Mouse (Mus musculus) T-cell, adult 2 months (primary cell): ENCODE data around the gene Prl4a1.
"Not testable (repeated sequence)": the region's sequence is repeated elsewhere in the genome, so short reads cannot be mapped to it uniquely, and the experiment has no call there.

ENCODE experiments used
- DNase-seq: peaks from one replicate; pipeline ENCODE4 v3.0.0; 2022; ENCODE audit warnings: low spot score

The Prl4a1 gene

DNA sequence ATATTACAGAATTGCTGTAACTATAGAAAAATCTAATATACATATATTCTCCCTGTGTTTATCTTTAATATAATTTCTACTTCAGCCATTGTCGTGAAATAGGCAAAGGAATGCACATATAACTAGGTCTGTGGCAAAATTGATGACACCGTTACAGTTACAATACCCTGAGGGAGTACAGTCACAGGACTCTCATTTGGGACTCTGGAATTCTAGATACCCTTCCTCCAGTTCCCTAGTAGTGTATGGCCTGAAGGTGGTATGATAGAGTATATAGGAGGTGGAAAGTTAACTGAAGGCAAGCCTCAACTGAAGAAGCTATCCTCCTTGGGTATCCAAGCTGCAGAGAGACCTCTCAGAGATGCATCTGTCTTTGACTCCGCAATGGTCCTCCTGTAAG is at the start of gene Prl4a1:
TSS of gene Prl4a1 (plus strand) at position 301 of the 400 bp plus-strand sequence.
- no peak for DNase-seq

DNA sequence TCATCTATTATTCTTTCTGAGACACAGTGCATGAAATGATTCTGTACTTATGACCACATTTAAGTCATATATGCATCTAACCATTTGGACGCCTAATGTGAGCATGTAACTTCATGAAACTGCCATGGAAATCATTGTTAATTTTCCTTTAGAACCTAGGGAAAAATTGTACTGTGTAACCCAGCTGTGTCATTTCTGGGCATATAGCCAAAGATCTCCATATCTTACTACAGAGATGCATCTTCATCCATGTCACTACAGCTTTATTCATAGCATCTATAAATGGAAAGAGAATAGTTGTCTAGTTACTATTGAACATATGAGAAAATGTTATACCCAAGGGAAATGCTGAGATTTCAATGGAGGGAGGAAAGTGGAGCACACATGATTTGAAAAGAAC is 43.1 kb upstream of the Prl4a1 start:
- DNase-seq, result no peak

DNA sequence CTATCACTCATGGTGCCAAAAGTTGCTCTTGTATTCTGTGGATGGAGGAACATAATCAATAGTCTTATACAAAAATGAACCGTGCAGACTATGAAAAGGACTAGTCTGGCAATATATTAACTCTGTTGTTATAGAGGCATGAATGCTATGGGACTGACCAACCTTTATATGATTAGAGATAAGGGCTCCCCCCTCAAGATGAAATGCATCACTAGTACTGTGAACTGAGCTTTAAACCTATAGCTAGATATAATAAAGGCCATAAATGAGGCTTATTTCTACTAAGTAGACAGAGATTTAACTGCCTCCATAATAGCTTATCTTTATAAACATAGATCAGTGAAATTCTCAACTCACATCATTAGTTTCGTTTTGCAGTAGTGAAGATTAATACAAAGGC is 41.7 kb upstream of the Prl4a1 start:
- DNase-seq, result not testable (repeated sequence)

DNA sequence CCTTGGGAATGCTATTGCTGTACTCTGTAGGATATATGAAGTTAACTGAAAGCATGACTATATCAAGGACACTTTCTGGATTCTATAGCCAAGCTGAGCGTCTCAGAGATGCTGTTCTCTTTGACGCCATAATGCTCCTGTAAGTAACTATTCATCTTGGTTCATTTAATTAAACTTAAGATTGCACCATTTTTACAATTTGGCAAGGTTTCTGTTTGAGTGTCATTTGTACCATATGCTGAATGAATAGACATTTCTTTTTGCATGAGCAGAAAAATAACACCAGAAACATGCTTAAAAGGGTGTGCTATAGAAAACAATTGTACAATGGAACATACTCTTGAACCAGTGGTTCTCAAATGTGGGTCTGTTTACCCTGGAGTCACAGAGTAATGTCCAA is 38.4 kb upstream of the Prl4a1 start:
- no peak for DNase-seq

DNA sequence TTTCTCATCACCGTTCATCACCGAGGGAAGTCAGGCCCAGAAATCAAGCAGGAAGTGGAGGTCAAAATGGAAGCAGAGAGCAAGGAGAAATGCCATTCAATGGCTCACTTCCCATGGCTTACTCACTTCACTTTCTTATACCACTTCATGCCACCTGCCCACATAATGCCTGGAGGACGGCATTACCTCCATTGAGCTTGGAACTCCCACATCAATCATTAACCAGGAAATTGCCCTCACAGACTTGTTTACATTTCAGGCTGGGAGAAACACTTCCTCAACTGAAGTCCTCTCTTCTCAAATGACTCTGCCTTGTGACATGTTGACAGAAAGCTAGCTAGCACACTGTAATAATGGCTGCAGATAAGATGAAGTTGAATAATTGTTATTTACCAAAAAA is 19.5 kb upstream of the Prl4a1 start:
- not testable (repeated sequence) for DNase-seq

DNA sequence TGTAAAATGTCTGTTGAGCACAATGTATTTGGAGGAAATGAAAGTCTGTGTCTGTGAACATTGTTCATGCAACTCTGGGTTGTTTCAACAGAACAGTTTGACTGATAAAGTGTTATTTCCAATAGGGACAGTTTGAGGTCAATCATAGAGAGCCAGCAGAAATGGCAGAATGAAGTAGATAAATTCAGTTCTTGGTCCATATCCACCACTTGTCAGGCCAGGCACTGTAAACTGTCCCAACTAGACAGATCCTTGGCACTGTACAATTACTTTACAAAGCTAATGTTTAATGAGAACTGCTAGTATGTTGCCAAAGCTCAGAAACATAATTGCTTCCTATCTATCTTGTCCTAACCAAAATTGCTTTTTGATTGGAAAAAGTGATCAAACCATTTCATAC is 13.3 kb downstream of the Prl4a1 start:
- DNase-seq, result no peak

DNA sequence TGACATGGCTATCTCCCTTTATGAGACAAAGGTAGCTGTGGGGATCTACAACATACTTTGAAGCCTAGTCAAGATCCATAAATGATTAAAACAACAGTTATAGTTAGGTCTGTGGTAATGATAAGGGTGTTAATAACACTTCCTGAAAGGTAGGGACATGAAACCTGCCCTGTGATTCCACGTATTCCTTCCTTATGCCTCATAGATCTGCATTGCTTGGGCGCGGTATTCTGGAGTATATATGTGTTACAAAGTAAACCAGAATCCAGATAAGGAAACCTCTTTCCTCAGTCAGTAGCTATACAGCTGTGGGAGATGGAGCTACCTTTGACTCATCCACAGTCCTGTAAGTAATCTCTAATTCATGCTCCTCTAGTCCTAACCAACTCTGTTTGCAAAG is 53.3 kb downstream of the Prl4a1 start:
- no peak for DNase-seq
